Mouse (Mus musculus): Measurements from ENCODE around the gene Sdhd. TPM values are rescaled to one million over a fixed set of nuclear protein-coding genes. Genes with fewer than 3 reads are reported as not detected.

The Sdhd gene
- polyA plus RNA-seq, 1 experiment from 2014 or later: 84.1 TPM

- H3K4me3 ChIP-seq (ENCODE audit: inconsistent target): peak overlapping the region; percentile 98
Observed at GRCm38 (mm10) chr9:50602055-50602845, 1.4 kb downstream of the Sdhd start.

GRCm38 (mm10) chr9:50601536-50601935 is 2.1 kb downstream of the Sdhd start:
- Histone ChIP-seq H3K4me3 (ENCODE audit: inconsistent target) (no peak overlapping the region), H3K27ac (no peak overlapping the region), H3K79me2 (ENCODE audit: inconsistent target) (peaks cover 67% of the 10 kb centered on the region), H3K36me3 (ENCODE audit: inconsistent target) (peaks cover 42% of the 10 kb centered on the region)
- 76% methylated on average over 6 of the region's 6 CpGs for WGBS (ENCODE audit: missing documents)

More at GRCm38 (mm10) chr9:50602055-50602845, 1.4 kb downstream of the Sdhd start:
- H3K27ac ChIP-seq: peak overlapping the region; percentile 71; the same call in 1 of the 2 replicates
- H3K79me2 ChIP-seq (ENCODE audit: inconsistent target): peaks cover 67% of the 10 kb centered on the region
- WGBS (ENCODE audit: missing documents): 72% methylated on average over 7 of the region's 7 CpGs
- peaks cover 40% of the 10 kb centered on the region for H3K36me3 ChIP-seq (ENCODE audit: inconsistent target)

- Histone ChIP-seq H3K36me3 (ENCODE audit: inconsistent target) (peaks cover 54% of the 10 kb centered on the region), H3K4me3 (ENCODE audit: inconsistent target) (no peak overlapping the region)
- 98% methylated on average over 8 of the region's 8 CpGs for WGBS (ENCODE audit: missing documents)
Observed at GRCm38 (mm10) chr9:50596973-50597372, 6.6 kb downstream of the Sdhd start.

GRCm38 (mm10) chr9:50594794-50595417 is 8.7 kb downstream of the Sdhd start:
- H3K36me3 ChIP-seq (ENCODE audit: inconsistent target): peaks cover 45% of the 10 kb centered on the region
- H3K27ac ChIP-seq: no peak overlapping the region
- H3K4me3 ChIP-seq (ENCODE audit: inconsistent target): no peak overlapping the region
- WGBS (ENCODE audit: missing documents): 96% methylated on average over 12 of the region's 12 CpGs
- peaks cover 11% of the 10 kb centered on the region for H3K79me2 ChIP-seq (ENCODE audit: inconsistent target)

More at GRCm38 (mm10) chr9:50596973-50597372, 6.6 kb downstream of the Sdhd start:
- H3K79me2 ChIP-seq (ENCODE audit: inconsistent target): peaks cover 32% of the 10 kb centered on the region
- no peak overlapping the region for H3K27ac ChIP-seq

- no peaks in the 10 kb centered on the region; the same call in 1 of the 2 replicates for H3K79me2 ChIP-seq (ENCODE audit: inconsistent target)
- no peak overlapping the region for H3K4me3 ChIP-seq (ENCODE audit: inconsistent target)
- H3K27ac ChIP-seq: no peak overlapping the region
- WGBS (ENCODE audit: missing documents): 94% methylated on average over 2 of the region's 3 CpGs
- H3K36me3 ChIP-seq (ENCODE audit: inconsistent target): peaks cover 32% of the 10 kb centered on the region
Observed at GRCm38 (mm10) chr9:50593544-50593943, 10.1 kb downstream of the Sdhd start.

GRCm38 (mm10) chr9:50592955-50593354 is 10.7 kb downstream of the Sdhd start:
- H3K4me3 ChIP-seq (ENCODE audit: inconsistent target): no peak overlapping the region
- WGBS (ENCODE audit: missing documents): 50% methylated on average over 6 of the region's 9 CpGs

GRCm38 (mm10) chr9:50590856-50591518 is 12.6 kb downstream of the Sdhd start:
- WGBS (ENCODE audit: missing documents): 4% methylated on average over 7 of the region's 10 CpGs
- Histone ChIP-seq H3K4me3 (ENCODE audit: inconsistent target) (peak overlapping the region; percentile 9; the same call in 1 of the 2 replicates), H3K27ac (peak overlapping the region; percentile 69), H3K36me3 (ENCODE audit: inconsistent target) (peaks cover 6% of the 10 kb centered on the region), H3K79me2 (ENCODE audit: inconsistent target) (no peaks in the 10 kb centered on the region)

More at GRCm38 (mm10) chr9:50592955-50593354, 10.7 kb downstream of the Sdhd start:
- H3K79me2 ChIP-seq (ENCODE audit: inconsistent target): no peaks in the 10 kb centered on the region
- H3K27ac ChIP-seq: no peak overlapping the region
- H3K36me3 ChIP-seq (ENCODE audit: inconsistent target): peaks cover 26% of the 10 kb centered on the region

- no peaks in the 10 kb centered on the region for H3K79me2 ChIP-seq (ENCODE audit: inconsistent target)
- WGBS (ENCODE audit: missing documents): 86% methylated on average over 4 of the region's 4 CpGs
- H3K36me3 ChIP-seq (ENCODE audit: inconsistent target): peaks cover 4% of the 10 kb centered on the region
- no peak overlapping the region for H3K4me3 ChIP-seq (ENCODE audit: inconsistent target)
- H3K27ac ChIP-seq: no peak overlapping the region
Observed at GRCm38 (mm10) chr9:50586955-50587354, 16.7 kb downstream of the Sdhd start.

- Histone ChIP-seq H3K27ac (no peak overlapping the region), H3K79me2 (ENCODE audit: inconsistent target) (no peaks in the 10 kb centered on the region), H3K4me3 (ENCODE audit: inconsistent target) (no peak overlapping the region), H3K36me3 (ENCODE audit: inconsistent target) (peaks cover 15% of the 10 kb centered on the region)
- WGBS (ENCODE audit: missing documents): 95% methylated on average over 6 of the region's 6 CpGs
Observed at GRCm38 (mm10) chr9:50585145-50585818, 18.3 kb downstream of the Sdhd start.

- peaks cover 18% of the 10 kb centered on the region for H3K36me3 ChIP-seq (ENCODE audit: inconsistent target)
- 93% methylated on average over 4 of the region's 4 CpGs for WGBS (ENCODE audit: missing documents)
- no peak overlapping the region for H3K4me3 ChIP-seq (ENCODE audit: inconsistent target)
- no peaks in the 10 kb centered on the region for H3K79me2 ChIP-seq (ENCODE audit: inconsistent target)
- H3K27ac ChIP-seq: no peak overlapping the region
Observed at GRCm38 (mm10) chr9:50580370-50580769, 23.2 kb downstream of the Sdhd start.

- H3K79me2 ChIP-seq (ENCODE audit: inconsistent target): no peaks in the 10 kb centered on the region
- no peak overlapping the region for H3K4me3 ChIP-seq (ENCODE audit: inconsistent target)
- H3K36me3 ChIP-seq (ENCODE audit: inconsistent target): peaks cover 29% of the 10 kb centered on the region; the same call in 1 of the 2 replicates
- no peak overlapping the region for H3K27ac ChIP-seq
- WGBS (ENCODE audit: missing documents): 85% methylated on average over 9 of the region's 10 CpGs
Observed at GRCm38 (mm10) chr9:50569599-50570525, 33.8 kb downstream of the Sdhd start.

GRCm38 (mm10) chr9:50567881-50568280 is 35.7 kb downstream of the Sdhd start:
- 81% methylated on average over 2 of the region's 2 CpGs for WGBS (ENCODE audit: missing documents)
- Histone ChIP-seq H3K36me3 (ENCODE audit: inconsistent target) (peaks cover 13% of the 10 kb centered on the region; the same call in 1 of the 2 replicates), H3K4me3 (ENCODE audit: inconsistent target) (no peak overlapping the region), H3K79me2 (ENCODE audit: inconsistent target) (no peaks in the 10 kb centered on the region), H3K27ac (no peak overlapping the region)

GRCm38 (mm10) chr9:50567372-50567771 is 36.2 kb downstream of the Sdhd start:
- no peaks in the 10 kb centered on the region for H3K79me2 ChIP-seq (ENCODE audit: inconsistent target)
- H3K27ac ChIP-seq: no peak overlapping the region
- H3K4me3 ChIP-seq (ENCODE audit: inconsistent target): no peak overlapping the region
- peaks cover 13% of the 10 kb centered on the region; the same call in 1 of the 2 replicates for H3K36me3 ChIP-seq (ENCODE audit: inconsistent target)
- WGBS (ENCODE audit: missing documents): 11% methylated on average over 4 of the region's 4 CpGs
